Mouse (Mus musculus): ENCODE data around the gene Galk2. TPM values are rescaled to one million over a fixed set of nuclear protein-coding genes. Genes with fewer than 3 reads are reported as not detected.

Galk2 gene
- total and polyA plus RNA-seq, 3 experiments: 0.08 to 0.29 TPM; not detected in 1

DNA sequence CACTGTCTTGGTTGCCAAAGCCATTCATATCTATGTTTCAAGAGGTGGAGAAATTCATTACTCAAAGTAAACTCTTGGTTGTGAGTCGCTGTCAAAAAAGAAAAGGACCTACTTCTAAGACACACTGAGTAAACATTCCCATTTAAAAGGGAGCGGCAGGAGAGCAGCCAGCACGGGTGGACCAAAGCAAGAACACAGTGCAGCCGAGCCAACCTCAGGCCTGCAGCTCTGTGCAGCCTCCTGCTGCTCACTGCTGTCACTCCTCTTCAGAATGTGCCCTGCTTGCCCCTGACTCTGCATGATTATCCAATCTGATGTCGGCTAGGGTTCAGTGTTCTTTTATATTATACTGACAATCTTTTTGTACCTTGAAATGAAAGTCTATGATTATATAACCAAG lies 62.4 kb downstream of the Galk2 start:
- no peak overlapping the region for H3K4me3 ChIP-seq (ENCODE audit: control insufficient read depth in 1 of 2, insufficient read depth in 1 of 2, low read depth in 2 of 2, low read length in 2 of 2)
- peaks cover 7 to 11% of the 10 kb centered on the region in 2 experiments; a peak in 3 of 4 replicates for H3K4me1 ChIP-seq (ENCODE audit: control insufficient read depth in 1 of 2, insufficient read depth in 2 of 2, low read length in 2 of 2)
- no peaks in the 10 kb centered on the region for H3K9me3 ChIP-seq (replicated peaks; ENCODE audit: insufficient read depth, low read length)
- TF ChIP-seq UBTF (IDR thresholded peaks at IDR 0.05; ENCODE audit: borderline replicate concordance, insufficient read depth, low read depth, low read length): no peak
- TF ChIP-seq KAT2A (conservative IDR thresholded peaks at IDR 0.05; ENCODE audit: low read depth, low read length): no peak
- TF ChIP-seq RAD21 (IDR thresholded peaks at IDR 0.05; ENCODE audit: low read depth, low read length): no peak
- TF ChIP-seq GABPA (IDR thresholded peaks at IDR 0.05; ENCODE audit: low read depth, low read length): no peak
- no peak for TF ChIP-seq ETS1 (IDR thresholded peaks at IDR 0.05; ENCODE audit: low read depth, low read length)
- TF ChIP-seq ZKSCAN1 (IDR thresholded peaks at IDR 0.05; ENCODE audit: low read depth, low read length): no peak
- TF ChIP-seq USF2 (IDR thresholded peaks at IDR 0.05; ENCODE audit: borderline replicate concordance in 1 of 2, insufficient read depth in 1 of 2, low read depth in 1 of 2, low read length in 2 of 2): no peak
- TF ChIP-seq CHD2 (IDR thresholded peaks at IDR 0.05; ENCODE audit: low read length): no peak
- no peak for TF ChIP-seq MAFK (IDR thresholded peaks at IDR 0.05; ENCODE audit: borderline replicate concordance, low read depth, low read length)
- no peak for TF ChIP-seq JUND (IDR thresholded peaks at IDR 0.05; ENCODE audit: low read depth, low read length)
- no peak for TF ChIP-seq NELFE (IDR thresholded peaks at IDR 0.05; ENCODE audit: low read depth, low read length)
- TF ChIP-seq GATA1 (IDR thresholded peaks at IDR 0.05; ENCODE audit: low read depth, low read length): no peak
- no peak for TF ChIP-seq NRF1 (IDR thresholded peaks at IDR 0.05; ENCODE audit: insufficient read depth, low read depth, low read length, poor library complexity, severe bottlenecking)
- TF ChIP-seq CTCF (IDR thresholded peaks at IDR 0.05 in 2 of 3, conservative IDR thresholded peaks at IDR 0.05 in 1 of 3; ENCODE audit: control insufficient read depth in 1 of 3, insufficient read depth in 1 of 3, low read depth in 2 of 3, low read length in 3 of 3, poor library complexity in 1 of 3, severe bottlenecking in 1 of 3): no peak
- no peak for TF ChIP-seq MXI1 (IDR thresholded peaks at IDR 0.05; ENCODE audit: low read depth, low read length)
- TF ChIP-seq MAX (IDR thresholded peaks at IDR 0.05; ENCODE audit: low read length): no peak
- DNase-seq (ENCODE audit: low read depth, low spot score): no peak
- no peaks in the 10 kb centered on the region for H3K27me3 ChIP-seq (ENCODE audit: control insufficient read depth in 1 of 2, insufficient read depth in 2 of 2, low read length in 2 of 2)
- no peaks in the 10 kb centered on the region for H3K79me2 ChIP-seq (ENCODE audit: control insufficient read depth, insufficient read depth, low read length, poor library complexity)
- no peak overlapping the region for H3K27ac ChIP-seq (ENCODE audit: control insufficient read depth, low read depth, low read length)
- H3K9ac ChIP-seq (ENCODE audit: control insufficient read depth, low read depth, low read length, poor library complexity, severe bottlenecking): no peak overlapping the region
- H3K36me3 ChIP-seq (ENCODE audit: control insufficient read depth in 1 of 2, insufficient read depth in 2 of 2, low read length in 2 of 2): peaks cover 0 to 10% of the 10 kb centered on the region in 2 experiments; a peak in 2 of 4 replicates

GRCm38 (mm10) chr2:125922149-125922548 lies 63.2 kb downstream of the Galk2 start:
- Histone ChIP-seq H3K27me3 (ENCODE audit: control insufficient read depth in 1 of 2, insufficient read depth in 2 of 2, low read length in 2 of 2) (no peaks in the 10 kb centered on the region), H3K79me2 (ENCODE audit: control insufficient read depth, insufficient read depth, low read length, poor library complexity) (no peaks in the 10 kb centered on the region), H3K9ac (ENCODE audit: control insufficient read depth, low read depth, low read length, poor library complexity, severe bottlenecking) (no peak overlapping the region), H3K36me3 (ENCODE audit: control insufficient read depth in 1 of 2, insufficient read depth in 2 of 2, low read length in 2 of 2) (peaks cover 0 to 7% of the 10 kb centered on the region in 2 experiments; a peak in 2 of 4 replicates), H3K9me3 (replicated peaks; ENCODE audit: insufficient read depth, low read length) (no peaks in the 10 kb centered on the region), H3K27ac (ENCODE audit: control insufficient read depth, low read depth, low read length) (no peak overlapping the region), H3K4me1 (ENCODE audit: control insufficient read depth in 1 of 2, insufficient read depth in 2 of 2, low read length in 2 of 2) (peaks cover 6 to 8% of the 10 kb centered on the region in 2 experiments; a peak in 3 of 4 replicates), H3K4me3 (ENCODE audit: control insufficient read depth in 1 of 2, insufficient read depth in 1 of 2, low read depth in 2 of 2, low read length in 2 of 2) (no peak overlapping the region)
- TF ChIP-seq NRF1 (IDR thresholded peaks at IDR 0.05; ENCODE audit: insufficient read depth, low read depth, low read length, poor library complexity, severe bottlenecking) (no peak), POLR2A (IDR thresholded peaks at IDR 0.05; ENCODE audit: control insufficient read depth in 1 of 2, insufficient read depth in 1 of 2, low read depth in 1 of 2, low read length in 2 of 2, poor library complexity in 1 of 2) (no peak), MEF2A (IDR thresholded peaks at IDR 0.05; ENCODE audit: extremely low read depth, insufficient replicate concordance, low read depth, low read length, poor library complexity, severe bottlenecking) (no peak), USF1 (IDR thresholded peaks at IDR 0.05; ENCODE audit: low read depth, low read length) (no peak), MAZ (IDR thresholded peaks at IDR 0.05; ENCODE audit: low read depth, low read length) (no peak), TAL1 (IDR thresholded peaks at IDR 0.05; ENCODE audit: low read length) (no peak), BHLHE40 (IDR thresholded peaks at IDR 0.05; ENCODE audit: borderline replicate concordance, low read depth, low read length) (no peak)
- DNase-seq (ENCODE audit: low read depth, low spot score): no peak

Measured in MEL (cell line).